Mouse (Mus musculus) cerebellum, postnatal 36 days (tissue): ENCODE data around the gene Parp9.
"Not testable (repeated sequence)": the region's sequence is repeated elsewhere in the genome, so short reads cannot be mapped to it uniquely, and the experiment has no call there.

Experiments used
- DNase-seq, 2 experiments: peaks; one replicate each; pipeline ENCODE4 v3.0.0; 2021 to 2022; ENCODE audit warnings: mixed read lengths in 2 of 2

Parp9 gene

DNA sequence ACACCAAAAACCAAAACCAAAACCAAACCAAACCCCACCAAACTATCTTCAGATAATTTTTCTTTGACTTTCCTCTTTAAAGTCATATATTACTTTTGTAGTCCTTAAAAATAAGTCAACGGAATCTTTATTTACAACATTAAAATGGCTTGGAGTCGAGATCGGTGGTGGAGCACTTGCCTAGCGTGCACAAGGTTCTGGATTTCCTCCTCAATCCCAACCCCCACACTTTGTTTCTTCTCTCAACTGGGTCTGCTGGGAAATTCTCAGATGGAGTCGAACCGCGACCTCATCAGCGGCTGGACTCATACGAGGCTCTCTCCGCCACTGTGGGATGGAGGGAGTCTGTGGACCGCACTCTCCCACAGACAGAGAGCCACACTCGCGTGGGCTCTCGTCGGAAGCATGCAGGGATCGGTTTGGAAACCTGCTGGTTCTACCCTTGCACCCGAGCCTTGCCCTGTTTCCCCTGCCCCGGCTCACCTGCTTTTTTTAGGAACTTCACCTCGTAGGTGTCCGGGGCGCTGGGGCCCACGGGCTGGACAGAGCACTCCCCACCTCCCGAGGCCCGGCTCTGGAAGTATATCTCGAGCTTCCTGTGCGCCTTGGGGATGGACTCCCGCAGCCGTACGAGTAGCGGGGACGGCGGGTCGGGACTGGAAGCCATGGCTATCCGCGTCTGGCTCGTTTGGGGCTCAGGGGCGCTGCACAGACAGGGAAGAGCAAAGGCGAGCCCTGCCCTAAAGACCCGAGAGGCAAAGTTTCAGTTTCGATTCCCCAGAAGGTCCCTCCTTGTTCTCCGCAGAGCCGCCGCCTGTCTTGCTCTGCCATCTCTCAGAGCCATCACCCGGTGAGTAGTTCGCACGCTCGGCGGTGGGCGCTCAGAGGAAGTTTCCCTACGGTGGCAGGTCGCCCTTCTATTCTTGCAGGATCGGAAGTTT, at the start of gene Parp9, which contains the start of gene Dtx3l:
Gene Parp9 (plus strand): TSS at position 260 of the 941 bp plus-strand sequence.
Gene Dtx3l (minus strand): TSS at position 941 of the 941 bp plus-strand sequence.
- DNase-seq, result peak; percentile 23 to 34

DNA sequence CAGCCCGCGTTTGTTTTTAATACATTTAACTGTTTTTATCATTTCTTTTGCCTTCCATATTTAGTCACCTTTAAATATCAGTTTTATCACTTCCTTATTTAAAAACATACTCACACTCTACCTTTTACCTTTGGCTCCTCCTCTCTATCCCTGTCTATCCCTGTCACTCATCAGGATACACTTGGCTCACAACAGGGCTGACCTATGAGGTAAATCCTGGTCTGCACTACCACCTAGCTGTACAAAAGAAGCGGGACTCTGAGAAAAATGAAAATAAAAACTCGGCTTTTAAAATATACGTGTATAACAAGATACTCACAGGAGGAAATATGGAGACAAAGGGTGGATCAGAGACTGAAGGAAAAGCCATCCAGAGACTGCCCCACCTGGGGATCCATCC, 49.4 kb upstream of the Parp9 start:
- DNase-seq, result no peak

DNA sequence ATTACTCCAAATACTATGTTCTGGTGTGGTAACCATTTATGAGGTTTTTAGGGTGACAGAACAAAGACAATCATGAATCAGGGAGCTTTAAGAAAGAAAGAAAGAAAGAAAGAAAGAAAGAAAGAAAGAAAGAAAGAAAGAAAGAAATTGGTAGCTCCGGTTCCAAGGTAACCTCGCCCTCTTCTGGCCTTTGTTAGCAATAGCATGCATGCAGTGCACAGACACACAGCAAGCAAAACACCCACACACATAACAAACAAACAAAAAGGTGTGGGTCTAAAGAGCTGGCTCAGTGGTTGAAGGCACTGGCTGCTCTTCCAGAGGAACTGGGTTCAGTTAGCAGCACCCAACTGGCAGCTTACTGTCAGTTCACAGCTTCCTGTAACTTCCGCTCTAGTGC, 47.6 kb upstream of the Parp9 start:
- no peak for DNase-seq

DNA sequence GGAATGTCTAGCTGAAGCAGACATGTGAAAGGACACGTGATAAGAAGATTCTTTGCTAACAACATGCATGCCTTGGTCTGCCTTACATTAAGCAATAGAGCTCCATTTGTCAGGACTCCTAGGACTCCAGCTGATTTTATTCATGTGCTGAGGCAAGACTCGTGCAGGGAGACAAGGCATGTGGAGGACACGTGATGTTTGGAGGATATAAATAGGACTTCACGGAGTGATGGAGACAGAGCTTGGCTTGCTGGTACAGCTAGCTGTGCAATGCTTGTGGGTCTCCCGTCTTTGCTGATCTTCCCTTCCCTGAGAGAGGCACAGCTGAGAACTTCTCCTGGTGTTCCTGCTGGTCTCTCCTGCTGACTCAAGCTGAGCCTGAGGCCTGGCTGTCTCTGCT, 46.7 kb upstream of the Parp9 start:
- DNase-seq, result not testable (repeated sequence)

DNA sequence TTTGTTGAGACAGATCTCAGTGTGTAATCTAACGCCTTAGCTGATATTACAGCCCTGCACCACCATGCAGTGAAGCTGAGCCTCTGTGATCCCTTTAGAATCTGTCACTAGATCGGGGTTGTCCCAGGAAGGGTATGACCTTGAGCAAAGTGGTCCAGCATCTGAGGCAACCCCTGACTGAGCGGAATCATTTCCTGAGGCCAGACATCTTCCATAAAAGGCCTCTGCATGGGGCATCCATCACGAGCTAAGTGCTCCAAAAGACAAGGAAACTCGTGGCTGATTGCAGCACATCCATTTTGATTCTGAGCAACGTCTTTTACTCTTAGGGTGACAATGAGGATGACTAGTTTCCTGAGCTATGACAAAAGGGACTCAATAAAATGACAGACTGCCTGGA, 43.3 kb upstream of the Parp9 start:
- DNase-seq, result no peak

DNA sequence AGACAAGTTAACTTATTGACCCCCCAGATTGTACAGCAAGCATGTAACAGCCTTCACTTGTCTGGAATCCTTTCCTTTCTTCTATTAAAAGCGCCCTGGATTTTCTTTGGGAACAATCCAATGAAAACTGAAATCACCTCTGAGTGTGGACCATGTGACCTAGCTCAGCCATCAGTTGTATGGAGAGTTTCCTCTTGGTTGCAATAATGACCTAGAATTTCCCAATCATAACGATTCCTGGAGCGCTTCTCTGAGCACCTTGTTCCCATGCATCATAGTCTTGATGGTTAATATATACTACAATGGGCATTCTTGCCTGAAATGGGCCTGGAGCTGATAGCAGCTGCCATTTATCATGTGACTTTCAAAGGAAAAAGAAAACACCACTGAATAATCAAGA, 37.7 kb upstream of the Parp9 start:
- no peak for DNase-seq

DNA sequence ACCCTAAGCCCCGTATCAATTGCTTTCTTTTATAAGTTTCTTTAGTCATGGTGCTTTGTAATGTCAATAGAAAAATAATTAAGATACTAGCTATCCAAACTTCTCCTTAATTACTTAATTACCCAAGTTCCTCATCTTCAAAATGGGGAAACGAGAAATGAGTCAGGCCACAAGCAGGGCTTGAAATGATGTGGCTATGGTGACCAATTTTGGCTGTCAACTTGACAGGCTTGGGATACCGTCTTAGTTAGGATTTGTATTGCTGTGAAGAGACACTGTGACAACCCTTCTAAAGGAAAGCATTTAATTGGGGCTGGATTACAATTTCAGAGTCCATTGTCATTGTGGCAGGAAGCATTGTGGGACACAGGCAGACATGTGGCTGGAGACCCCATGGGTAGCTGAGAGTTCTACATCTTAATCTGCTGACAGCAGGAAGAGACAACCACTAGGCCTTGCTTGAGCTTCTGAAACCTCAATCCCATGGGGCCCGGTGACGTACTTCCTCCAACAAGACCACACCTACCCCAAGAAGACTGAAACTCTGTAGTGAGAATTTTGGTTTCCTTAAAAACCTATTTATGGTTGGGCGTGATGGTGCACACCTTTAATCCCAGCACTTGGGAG, 35.1 kb upstream of the Parp9 start:
- DNase-seq, result no peak

DNA sequence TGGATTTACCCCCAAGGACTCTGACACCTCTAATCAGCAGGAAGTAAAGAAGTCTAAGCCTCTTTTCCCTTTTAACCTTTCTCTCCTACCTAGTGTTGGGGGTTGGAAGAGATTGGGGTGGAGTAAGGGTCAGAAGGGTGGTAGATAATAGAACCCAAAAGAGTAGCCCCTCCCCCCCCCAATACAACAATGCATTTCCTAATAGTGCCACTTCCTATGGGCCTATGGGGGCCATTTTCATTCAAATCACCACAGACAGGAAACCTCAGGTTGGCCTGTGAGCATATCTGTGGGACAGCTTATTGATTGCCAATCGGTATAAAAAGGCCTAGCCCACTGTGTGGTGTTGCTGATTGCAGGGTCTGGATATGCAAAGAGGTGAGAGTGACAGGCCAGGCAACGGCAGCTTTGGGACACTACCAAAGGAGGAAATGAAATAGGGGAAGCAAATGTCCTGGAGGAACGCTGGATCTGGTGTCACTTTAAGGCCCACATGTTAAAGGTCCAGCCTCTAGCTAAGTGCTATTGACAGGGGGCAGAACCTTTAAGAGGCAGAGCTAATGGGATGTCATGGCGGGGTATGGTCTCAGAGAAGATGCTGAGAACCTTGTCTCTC, 34.0 kb upstream of the Parp9 start:
- DNase-seq, result no peak

DNA sequence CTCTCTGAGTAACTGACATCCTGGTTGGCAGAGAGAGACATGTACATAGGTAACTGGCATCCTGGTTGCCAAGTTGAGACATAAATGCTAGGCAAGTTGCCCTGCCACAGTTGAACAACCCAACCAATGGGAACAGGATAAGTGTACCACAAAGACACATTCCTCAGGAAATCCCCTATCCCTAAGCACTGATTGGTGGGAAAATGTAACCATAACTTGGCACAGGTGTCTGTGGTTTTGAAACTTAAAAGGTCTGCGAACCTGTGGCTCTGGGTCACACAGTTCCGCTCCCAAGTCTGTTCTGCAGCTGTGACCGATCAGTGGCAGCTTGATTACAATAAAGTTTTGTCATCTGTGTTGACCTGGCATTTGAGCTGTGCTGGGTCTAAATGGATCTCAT, 32.9 kb upstream of the Parp9 start:
- no peak for DNase-seq

DNA sequence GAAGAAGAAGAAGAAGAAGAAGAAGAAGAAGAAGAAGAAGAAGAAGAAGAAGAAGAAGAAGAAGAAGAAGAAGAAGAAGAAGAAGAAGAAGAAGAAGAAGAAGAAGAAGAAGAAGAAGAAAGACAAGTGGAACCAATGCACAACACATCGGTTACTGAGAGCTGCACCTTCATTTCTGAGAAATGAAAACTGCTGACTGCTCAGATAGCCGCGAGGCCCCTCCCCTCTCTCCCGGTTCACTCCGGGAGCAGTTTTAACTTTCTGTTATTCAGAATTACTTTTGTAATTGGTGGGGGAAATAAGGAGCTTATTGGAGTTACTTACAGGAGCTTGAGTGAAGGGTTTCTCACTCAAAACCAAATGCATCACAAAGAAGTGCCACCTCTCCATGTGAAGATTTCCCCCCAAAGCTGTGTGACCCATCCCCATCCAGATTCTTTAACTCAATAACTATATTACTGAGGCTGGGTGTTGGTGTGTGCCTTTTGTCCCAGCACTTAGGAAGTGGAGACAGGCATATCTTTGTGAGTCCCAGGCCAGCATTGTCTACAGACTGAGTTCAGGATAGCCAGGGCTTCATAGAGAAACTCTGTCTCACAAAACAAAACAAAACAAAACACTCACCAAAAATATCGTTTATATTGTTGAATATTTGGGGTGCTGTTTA, 32.3 kb upstream of the Parp9 start:
- DNase-seq, result no peak

DNA sequence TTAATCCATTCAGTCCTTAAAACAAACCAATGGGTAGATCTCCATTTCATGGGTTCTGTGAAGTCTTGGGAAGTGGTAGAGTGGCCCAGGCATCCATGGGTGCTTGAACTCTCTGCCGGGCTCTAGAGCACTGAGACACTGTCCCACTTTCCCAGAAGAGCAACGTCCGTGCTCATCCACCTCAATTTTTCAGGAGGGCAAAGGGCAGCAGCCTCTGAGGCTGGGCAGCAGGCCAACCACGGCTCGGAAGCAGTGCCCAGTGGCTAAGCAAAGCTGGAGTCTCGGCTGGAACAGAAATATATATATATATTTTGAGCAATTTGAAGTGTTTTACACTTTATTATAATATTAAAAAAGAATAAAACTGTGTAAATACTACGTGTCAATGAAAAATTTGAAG, 31.4 kb upstream of the Parp9 start:
- DNase-seq, result no peak

DNA sequence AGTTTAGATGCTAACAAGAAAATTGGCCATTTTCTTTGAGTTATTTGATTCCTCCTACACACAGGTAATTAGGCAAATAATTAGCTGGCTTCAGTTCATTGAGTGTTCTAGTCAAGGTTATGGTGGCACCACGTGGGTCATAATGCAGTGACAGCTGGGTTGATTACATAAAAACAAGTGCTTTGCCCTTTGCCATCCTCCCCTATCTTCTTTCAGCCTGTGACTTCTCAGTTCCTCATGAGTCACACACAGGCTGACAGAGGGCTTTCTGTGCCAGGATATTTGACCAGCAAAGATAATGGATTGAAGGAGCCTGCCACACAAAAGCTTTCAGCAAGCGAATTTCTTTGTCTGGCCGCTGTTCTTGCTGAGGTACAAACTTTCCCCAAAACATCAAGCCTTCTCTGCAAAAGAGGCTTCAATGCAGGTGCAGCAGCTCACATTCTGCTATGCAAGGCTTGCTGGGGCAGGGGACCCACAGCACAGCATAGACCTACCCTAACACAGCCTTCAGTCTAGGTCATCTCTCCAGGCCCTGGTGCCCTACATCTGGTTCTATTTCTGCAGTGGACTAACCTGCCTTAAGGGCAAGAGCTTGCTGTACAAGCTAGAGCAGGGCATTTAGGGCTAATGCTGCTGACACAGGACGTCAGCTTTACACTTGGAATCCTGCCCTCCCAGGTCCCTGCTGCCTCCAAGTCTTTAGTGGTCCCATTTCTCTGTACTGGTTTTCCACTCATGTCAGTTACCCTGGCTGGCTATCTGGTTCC, 30.7 kb upstream of the Parp9 start:
- peak; percentile 4 to 5 for DNase-seq

DNA sequence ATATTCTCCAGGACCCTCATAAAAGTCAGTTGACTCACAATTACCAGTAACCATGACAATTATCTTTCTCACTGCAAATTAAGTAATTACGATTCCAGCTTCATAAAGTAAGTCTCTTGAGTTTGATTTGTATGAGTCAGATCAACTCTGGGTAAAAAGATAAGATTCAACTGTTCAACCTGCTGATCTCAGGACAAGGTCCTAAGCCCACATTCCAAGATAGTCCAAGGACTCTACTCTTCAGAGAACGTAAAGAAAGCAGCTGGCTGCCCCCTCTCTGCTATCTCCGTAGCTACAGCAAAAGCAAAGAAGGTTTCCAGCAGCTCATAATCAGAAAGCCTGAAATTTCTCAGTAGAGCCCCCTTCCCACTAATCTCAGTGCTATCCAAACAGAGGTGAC, 26.8 kb upstream of the Parp9 start:
- no peak for DNase-seq

DNA sequence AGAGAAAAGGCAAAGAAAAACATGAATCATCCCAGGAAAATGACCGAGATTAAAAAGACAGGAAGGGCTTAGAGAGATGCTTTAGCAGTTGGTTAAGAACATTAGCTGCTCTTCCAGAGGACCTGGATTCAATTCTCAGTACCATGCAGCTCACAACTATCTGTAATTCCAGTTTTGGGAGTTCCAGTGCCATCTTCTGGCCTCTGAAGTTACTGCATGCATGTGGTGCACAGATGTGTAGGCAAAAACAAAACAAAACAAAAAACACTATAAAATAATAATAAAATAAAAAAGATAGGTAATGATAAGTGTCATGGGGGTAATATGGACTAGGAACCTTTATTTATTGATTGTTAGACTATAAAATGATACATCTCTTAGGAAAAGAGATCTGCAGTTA, 24.7 kb upstream of the Parp9 start:
- no peak for DNase-seq

DNA sequence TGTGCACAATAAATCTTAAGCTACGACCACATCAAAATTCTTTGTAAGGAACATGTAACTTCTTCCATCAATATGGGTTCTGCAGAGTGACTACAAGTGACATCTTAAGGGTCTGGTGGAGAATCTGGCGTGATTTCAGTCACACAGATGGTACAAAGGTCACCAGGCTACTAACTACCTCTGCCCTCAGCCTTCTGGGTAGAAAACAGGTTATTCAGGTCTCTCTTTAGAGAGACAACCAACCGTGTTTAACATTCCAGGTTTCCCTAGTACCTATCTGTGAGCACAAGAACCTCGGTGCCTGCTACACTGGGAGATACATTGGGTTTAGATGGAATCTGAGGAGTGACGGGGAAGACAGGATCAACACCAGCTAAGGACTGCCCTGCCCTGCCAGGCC, 24.0 kb upstream of the Parp9 start:
- no peak for DNase-seq

DNA sequence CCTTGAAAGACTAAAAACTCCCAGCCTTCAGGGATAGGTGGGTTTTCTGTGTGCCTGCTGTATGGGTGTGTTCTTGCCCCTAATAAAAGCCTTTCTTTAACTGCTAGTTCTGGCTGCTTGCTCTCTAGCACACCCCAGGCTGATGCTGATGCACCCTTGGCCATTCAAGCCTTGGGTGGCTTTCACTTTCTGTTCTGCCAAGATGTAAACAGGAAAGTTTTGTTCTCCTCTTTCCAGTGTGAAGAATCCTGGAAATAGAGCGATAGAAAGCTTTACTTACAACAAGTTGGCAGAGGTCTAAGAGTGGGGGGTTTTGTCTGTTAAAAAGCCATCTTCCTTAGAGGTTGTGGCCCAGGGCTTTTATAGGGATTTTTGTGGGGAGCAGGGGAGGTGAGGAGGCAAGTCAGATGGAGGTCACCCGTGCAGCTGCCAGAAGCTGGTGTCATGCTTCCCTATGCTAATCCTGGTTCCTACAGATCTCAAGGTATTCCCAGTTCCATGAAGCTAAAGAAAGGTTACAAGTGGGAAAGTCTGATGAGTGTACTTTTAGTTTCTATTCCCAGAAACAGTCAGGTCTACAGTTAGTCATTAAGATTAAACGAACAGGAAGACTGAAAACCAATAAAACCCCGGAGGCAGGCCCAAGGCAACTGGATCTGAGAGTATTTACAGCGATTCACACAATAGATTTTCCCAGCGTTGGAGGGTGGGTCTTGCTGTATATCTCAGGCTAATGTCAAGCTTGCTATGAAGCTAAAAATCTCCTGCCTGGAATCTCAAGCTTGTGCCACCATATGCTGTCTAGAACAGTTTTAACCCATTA, 19.3 kb upstream of the Parp9 start:
- DNase-seq, result no peak

DNA sequence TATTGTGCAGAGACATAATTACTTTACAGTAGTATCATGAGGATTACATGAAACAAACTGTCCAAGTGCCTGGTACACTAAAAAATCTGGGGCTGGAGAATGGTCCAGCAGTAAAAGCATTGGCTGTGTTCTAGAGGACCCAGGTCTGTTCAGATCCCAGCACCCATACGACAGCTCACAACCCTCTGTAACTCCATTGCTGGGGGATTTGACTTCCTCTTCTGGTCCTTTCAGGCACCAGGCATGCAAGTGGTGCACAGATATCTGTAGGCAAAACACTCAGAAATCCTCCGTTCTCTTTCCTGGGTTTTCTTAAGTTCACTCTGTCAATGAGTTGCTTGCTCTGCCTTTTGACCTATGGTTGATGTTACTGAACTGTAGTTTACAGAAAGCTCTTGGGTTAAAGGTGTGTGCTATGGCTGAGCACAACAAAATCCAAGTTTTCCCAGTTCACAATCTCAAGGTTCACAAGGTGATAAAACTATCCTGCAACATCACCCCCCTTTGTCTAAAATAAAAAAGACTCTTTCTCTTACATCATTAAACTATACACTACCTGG, 16.5 kb upstream of the Parp9 start:
- no peak for DNase-seq

DNA sequence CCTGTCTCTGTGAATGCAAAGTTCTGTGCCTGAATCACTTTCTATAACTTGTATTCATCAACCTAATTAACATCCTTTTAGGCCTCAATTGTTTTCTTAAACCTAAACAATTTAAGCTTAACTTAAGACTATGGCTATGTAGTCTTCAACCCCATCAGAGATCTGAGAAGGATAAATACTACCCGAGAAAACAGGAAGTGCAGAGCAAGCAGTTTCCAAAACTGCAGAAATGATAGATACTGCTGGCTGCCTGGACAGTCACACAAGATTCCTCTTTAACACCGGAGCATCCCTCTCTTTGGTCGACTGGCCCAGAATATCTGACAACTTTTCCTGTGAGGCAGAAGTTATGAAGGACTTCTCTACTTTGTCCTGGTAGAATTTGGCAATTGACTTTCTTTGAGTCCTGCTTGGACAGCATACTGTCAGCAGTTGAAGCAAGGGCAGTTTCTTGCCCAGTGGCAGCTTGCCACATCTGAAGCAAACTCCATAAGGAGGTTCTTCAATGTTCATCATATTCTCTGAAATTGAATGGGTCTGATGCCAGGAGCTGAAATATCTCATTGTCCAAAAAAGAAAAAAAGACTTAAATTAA, 15.9 kb upstream of the Parp9 start:
- DNase-seq, result no peak

DNA sequence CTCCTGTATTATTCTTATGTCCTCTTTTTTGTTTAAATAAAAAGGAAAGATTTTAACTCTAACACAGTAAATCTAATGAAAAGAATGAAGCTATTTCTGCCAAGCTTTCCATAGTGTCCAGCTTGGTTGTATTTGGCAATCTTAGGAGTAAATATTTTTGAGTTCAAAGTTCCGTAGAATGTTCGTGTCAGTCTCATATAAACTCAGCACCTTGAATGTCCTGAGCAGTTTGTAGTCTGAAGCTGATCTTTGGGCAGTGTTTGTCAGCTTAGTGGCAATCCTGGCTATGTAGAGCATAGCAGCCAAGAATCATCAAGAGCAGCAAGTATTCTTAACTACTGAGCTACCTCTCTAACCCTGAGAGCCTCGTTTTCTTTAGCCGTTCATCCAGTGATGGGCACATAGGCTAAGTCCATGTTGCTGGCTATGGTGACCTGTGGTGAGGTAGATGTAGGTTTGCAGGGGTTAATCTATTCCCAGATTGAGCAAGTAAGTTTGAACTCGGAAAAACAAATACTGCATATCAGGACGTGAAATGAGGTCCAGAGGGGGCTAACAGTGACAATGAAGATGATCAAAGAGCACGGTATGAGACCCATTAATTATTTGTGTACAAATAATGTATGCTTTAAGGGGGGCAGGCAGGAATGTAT, 14.6 kb upstream of the Parp9 start:
- no peak for DNase-seq

DNA sequence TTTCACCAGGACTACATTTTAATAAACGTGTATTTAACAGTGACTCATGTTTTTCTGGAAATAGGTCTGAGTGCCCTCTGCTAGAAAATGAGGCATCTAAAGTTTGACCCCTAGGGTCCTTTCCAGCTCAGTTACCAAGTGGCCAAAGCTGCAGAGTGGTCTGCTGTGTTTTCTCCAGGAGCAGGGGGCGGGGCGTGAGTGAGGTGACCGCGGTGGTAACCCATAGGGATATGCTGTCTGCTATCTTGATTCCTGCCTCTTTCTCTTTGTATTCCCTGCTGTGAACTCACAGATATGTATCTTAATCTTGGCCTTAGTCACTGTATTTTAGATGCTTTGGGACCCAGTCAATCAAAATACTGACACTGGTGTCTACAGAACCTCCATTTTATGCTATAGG, 13.9 kb upstream of the Parp9 start:
- DNase-seq, result no peak
